Mouse (Mus musculus) intestine, embryonic 14.5 days (tissue): ENCODE data around the gene Unc119b. TPM values are rescaled to one million over a fixed set of nuclear protein-coding genes. Genes with fewer than 3 reads are reported as not detected.

Experiments
- ATAC-seq: fragments of 200-750 bp; cut with Nextera tagmentation; replicated peaks from 2 replicates; pipeline ENCODE4 v1.8.0; 2017; ENCODE audit warnings: low read depth, moderate number of reproducible peaks, moderate TSS enrichment, moderate library complexity; ENCODE audit not compliant: low FRiP score, low TSS enrichment
- DNase-seq: peaks from one replicate; pipeline ENCODE4 v3.0.0-alpha.2; 2018; ENCODE audit warnings: low spot score
- H3K27ac ChIP-seq: fragments of 300-500 bp; sonication (generic); 2 replicates; pipeline ENCODE4 v1.5.1; 2014; ENCODE audit warnings: low read depth, mild to moderate bottlenecking, control low read depth
- H3K27me3 ChIP-seq: fragments of 300-500 bp; sonication (generic); replicated peaks from 2 replicates; pipeline ENCODE4 v1.6.1; 2014; ENCODE audit warnings: low read length, control low read depth; ENCODE audit not compliant: control insufficient read depth, insufficient read depth
- H3K36me3 ChIP-seq: fragments of 300-500 bp; sonication (generic); 2 replicates; pipeline ENCODE4 v1.6.1; 2014; ENCODE audit warnings: low read length, control low read depth; ENCODE audit not compliant: control insufficient read depth, insufficient read depth
- H3K4me1 ChIP-seq: fragments of 300-500 bp; sonication (generic); replicated peaks from 2 replicates; pipeline ENCODE4 v1.6.1; 2014; ENCODE audit warnings: low read length, control low read depth, mixed read lengths; ENCODE audit not compliant: control insufficient read depth, insufficient read depth
- H3K4me2 ChIP-seq: fragments of 300-500 bp; sonication (generic); 2 replicates; pipeline ENCODE4 v1.6.1; 2014; ENCODE audit warnings: low read length
- H3K4me3 ChIP-seq: fragments of 300-500 bp; sonication (generic); 2 replicates; pipeline ENCODE4 v1.5.1; 2014; ENCODE audit warnings: low read depth, low read length, control low read depth, mixed read lengths
- H3K9ac ChIP-seq: fragments of 300-500 bp; sonication (generic); 2 replicates; pipeline ENCODE4 v1.6.1; 2014; ENCODE audit warnings: mild to moderate bottlenecking, low read length
- H3K9me3 ChIP-seq: fragments of 300-500 bp; sonication (generic); 2 replicates; pipeline ENCODE4 v1.6.1; 2016; ENCODE audit warnings: low read length, control low read depth; ENCODE audit not compliant: control insufficient read depth
- WGBS: fragments of 180-500 bp; shearing (Covaris S2); extraction: QIAGEN DNeasy Blood & Tissue Kit; methylation state at CpG from one replicate; pipeline ENCODE4 v1.1.7; 2014; 5-methylcytosine and 5-hydroxymethylcytosine counted together
- polyA plus RNA-seq: library from polyadenylated mRNA; unstranded; fragments of >200 nt; fragmentation: Nextera tagmentation; extraction: Ambion mirVana; gene quantifications from 2 replicates; pipeline ENCODE4 v1.2.1, GENCODE M21; 2014

The Unc119b gene
- polyA plus RNA-seq, 1 experiment from 2014 or later = 31.0 TPM

GRCm38 (mm10) chr5:115145976-115146746 lies 11.4 kb upstream of the Unc119b start:
- no peak for ATAC-seq
- DNase-seq = no peak
- Histone ChIP-seq H3K9me3 (no peaks in the 10 kb centered on the region), H3K27me3 (no peaks in the 10 kb centered on the region), H3K4me2 (no peak overlapping the region), H3K36me3 (peaks cover 76% of the 10 kb centered on the region), H3K27ac (no peak overlapping the region), H3K4me3 (no peak overlapping the region), H3K4me1 (no peaks in the 10 kb centered on the region), H3K9ac (no peak overlapping the region)
- 86% methylated on average over 6 of the region's 6 CpGs for WGBS

DNA sequence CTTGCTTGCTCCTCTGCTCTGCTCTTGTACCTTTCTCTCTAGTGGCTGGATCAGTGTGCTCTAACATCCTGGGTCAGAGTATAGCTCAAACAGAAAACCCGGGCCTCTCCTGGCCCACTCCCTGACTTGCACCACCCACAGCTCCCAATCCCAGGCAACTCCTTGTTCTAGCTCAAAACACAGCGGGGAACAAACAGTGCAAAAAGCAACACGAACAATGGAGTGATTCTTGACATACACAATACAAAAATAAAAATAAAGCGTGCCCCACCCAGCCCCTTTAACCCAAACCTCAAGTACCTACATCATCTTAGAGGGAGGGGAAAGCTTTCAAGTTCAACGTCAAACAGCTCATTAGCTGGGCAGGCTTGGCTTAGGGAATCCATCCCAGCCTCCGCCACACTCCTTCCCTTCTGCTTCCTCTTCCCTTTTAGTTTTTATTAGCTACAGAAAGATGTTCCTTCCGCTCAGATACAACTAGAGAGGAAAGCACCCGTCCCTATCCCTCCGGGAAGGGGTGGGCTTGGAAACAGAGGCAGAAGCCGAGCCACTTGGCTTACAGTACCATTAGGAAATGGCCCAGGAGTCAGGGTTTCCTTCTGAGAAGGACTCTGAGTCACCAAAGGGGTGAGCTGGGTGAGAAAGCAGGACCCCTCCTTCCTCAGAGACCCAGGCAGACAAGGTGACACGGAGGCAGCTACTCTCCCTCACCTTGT lies 10.6 kb upstream of the Unc119b start:
- DNase-seq (no peak), ATAC-seq (no peak)
- WGBS = 78% methylated on average over 11 of the region's 11 CpGs
- no peaks in the 10 kb centered on the region for H3K4me1 ChIP-seq
- peaks cover 69% of the 10 kb centered on the region for H3K36me3 ChIP-seq
- no peak overlapping the region for H3K4me3 ChIP-seq
- no peaks in the 10 kb centered on the region for H3K9me3 ChIP-seq
- H3K27me3 ChIP-seq = no peaks in the 10 kb centered on the region
- no peak overlapping the region for H3K27ac ChIP-seq
- H3K9ac ChIP-seq = no peak overlapping the region
- no peak overlapping the region for H3K4me2 ChIP-seq

DNA sequence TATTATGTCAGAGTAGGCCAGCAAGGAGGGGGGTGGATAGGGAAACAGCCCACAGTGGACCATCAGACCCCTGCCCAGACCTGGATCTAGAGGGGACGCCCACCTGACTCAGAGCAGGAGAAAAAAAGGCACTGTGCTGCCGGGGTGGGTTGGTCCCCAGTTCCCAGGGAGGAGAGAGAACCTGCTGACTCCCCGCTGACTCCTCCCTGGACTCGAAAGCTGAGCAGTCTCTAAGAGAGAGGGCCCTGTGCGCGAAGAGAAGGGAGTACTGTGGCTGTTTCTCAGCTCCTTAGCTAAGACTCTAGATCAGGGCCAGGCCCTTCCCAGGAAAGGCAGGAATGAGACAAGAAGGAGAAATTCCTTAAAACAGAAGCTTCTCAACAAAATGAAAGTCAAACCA lies 9.7 kb upstream of the Unc119b start:
- no peaks in the 10 kb centered on the region for H3K9me3 ChIP-seq
- peaks cover 60% of the 10 kb centered on the region for H3K36me3 ChIP-seq
- no peak for ATAC-seq
- no peaks in the 10 kb centered on the region for H3K27me3 ChIP-seq
- WGBS = 65% methylated on average over 6 of the region's 6 CpGs
- no peak overlapping the region for H3K9ac ChIP-seq
- H3K4me3 ChIP-seq = no peak overlapping the region
- no peak overlapping the region for H3K27ac ChIP-seq
- no peak for DNase-seq
- H3K4me2 ChIP-seq = no peak overlapping the region
- H3K4me1 ChIP-seq = no peaks in the 10 kb centered on the region

- Histone ChIP-seq H3K27ac (no peak overlapping the region), H3K4me2 (no peak overlapping the region), H3K27me3 (no peaks in the 10 kb centered on the region), H3K9me3 (no peaks in the 10 kb centered on the region), H3K4me3 (no peak overlapping the region), H3K9ac (no peak overlapping the region), H3K4me1 (no peaks in the 10 kb centered on the region), H3K36me3 (peaks cover 52% of the 10 kb centered on the region)
- no peak for DNase-seq
- 75% methylated on average over 10 of the region's 10 CpGs for WGBS
- ATAC-seq = no peak
Observed at GRCm38 (mm10) chr5:115143552-115143951, 8.8 kb upstream of the Unc119b start.

- WGBS = 93% methylated on average over 9 of the region's 9 CpGs
- H3K27me3 ChIP-seq = no peaks in the 10 kb centered on the region
- no peak overlapping the region for H3K4me3 ChIP-seq
- ATAC-seq = no peak
- no peak for DNase-seq
- peaks cover 39% of the 10 kb centered on the region for H3K36me3 ChIP-seq
- H3K9ac ChIP-seq = no peak overlapping the region
- no peak overlapping the region for H3K27ac ChIP-seq
- no peaks in the 10 kb centered on the region for H3K9me3 ChIP-seq
- H3K4me2 ChIP-seq = no peak overlapping the region
- H3K4me1 ChIP-seq = no peaks in the 10 kb centered on the region
Observed at GRCm38 (mm10) chr5:115142166-115142697, 7.5 kb upstream of the Unc119b start.

DNA sequence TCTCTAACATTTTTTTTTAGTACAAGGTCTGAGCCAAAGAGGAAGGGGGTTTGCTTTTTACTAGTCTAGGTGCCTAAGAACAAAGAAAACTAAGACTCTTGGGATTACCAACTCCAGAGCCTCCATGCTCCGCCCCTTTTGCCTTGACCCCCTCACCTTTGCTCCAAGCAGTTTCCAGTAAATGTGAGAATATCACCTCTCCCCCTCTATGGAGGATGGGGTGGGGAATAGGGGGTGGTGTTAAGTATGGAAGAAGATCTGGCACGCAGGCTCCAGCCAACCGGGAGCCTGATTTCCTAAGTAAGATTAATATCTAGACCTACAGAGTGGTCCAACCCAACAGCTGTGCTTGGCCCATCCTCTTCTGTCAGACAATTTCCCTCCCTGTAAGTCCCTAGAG lies 6.0 kb upstream of the Unc119b start:
- peaks cover 24% of the 10 kb centered on the region for H3K36me3 ChIP-seq
- WGBS = 48% methylated on average over 3 of the region's 3 CpGs
- 0 out of 2 replicates have a peak, but pooled peaks have one; percentile 26 for ATAC-seq

DNA sequence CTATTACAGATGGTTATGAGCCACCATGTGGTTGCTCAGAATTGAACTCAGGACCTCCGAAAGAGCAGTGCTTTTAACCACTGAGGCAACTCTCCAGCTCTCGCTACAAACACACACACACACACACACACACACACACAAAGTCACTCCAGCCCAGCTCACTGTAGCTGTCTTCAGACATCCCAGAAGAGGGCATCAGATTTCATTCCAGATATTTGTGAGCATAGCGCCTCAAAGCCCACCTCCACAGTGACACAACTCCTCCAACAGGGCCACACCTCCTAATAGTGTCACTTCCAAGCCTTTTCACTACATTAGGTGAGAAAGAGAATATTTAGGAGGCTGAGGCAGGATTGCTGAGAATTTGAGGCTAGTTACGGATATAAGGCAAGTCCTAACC lies 4.3 kb upstream of the Unc119b start:
- no peak for ATAC-seq

More for the DNA sequence above, 6.0 kb upstream of the Unc119b start:
- no peaks in the 10 kb centered on the region for H3K9me3 ChIP-seq
- no peaks in the 10 kb centered on the region for H3K27me3 ChIP-seq
- no peak overlapping the region for H3K9ac ChIP-seq
- H3K4me1 ChIP-seq = no peaks in the 10 kb centered on the region
- no peak overlapping the region for H3K4me2 ChIP-seq
- DNase-seq = no peak
- H3K27ac ChIP-seq = no peak overlapping the region
- no peak overlapping the region for H3K4me3 ChIP-seq

GRCm38 (mm10) chr5:115133358-115134066 lies 1.3 kb downstream of the Unc119b start:
- no peak for ATAC-seq
- peaks cover 24% of the 10 kb centered on the region for H3K36me3 ChIP-seq
- H3K27me3 ChIP-seq = no peaks in the 10 kb centered on the region
- 58% methylated on average over 6 of the region's 6 CpGs for WGBS
- H3K4me3 ChIP-seq = peak overlapping the region; percentile 92
- H3K9ac ChIP-seq = peak overlapping the region; percentile 84
- DNase-seq = no peak
- no peaks in the 10 kb centered on the region for H3K9me3 ChIP-seq
- peaks cover 8% of the 10 kb centered on the region for H3K4me1 ChIP-seq
- peak overlapping the region; percentile 94 for H3K4me2 ChIP-seq
- H3K27ac ChIP-seq = no peak overlapping the region

More for the DNA sequence above, 4.3 kb upstream of the Unc119b start:
- no peak overlapping the region for H3K4me2 ChIP-seq
- peaks cover 10% of the 10 kb centered on the region for H3K36me3 ChIP-seq
- H3K27ac ChIP-seq = no peak overlapping the region
- no peaks in the 10 kb centered on the region for H3K9me3 ChIP-seq
- no peak for DNase-seq
- no peaks in the 10 kb centered on the region for H3K4me1 ChIP-seq
- no peaks in the 10 kb centered on the region for H3K27me3 ChIP-seq
- no peak overlapping the region for H3K9ac ChIP-seq
- no peak overlapping the region for H3K4me3 ChIP-seq
- 64% methylated on average over 4 of the region's 4 CpGs for WGBS
